Mouse (Mus musculus): ENCODE measurements around the gene Efna5. TPM values are rescaled to one million over a fixed set of nuclear protein-coding genes. Genes with fewer than 3 reads are reported as not detected.

Gene Efna5
- not detected for polyA plus RNA-seq (2017; shearing (Covaris generic))

DNA sequence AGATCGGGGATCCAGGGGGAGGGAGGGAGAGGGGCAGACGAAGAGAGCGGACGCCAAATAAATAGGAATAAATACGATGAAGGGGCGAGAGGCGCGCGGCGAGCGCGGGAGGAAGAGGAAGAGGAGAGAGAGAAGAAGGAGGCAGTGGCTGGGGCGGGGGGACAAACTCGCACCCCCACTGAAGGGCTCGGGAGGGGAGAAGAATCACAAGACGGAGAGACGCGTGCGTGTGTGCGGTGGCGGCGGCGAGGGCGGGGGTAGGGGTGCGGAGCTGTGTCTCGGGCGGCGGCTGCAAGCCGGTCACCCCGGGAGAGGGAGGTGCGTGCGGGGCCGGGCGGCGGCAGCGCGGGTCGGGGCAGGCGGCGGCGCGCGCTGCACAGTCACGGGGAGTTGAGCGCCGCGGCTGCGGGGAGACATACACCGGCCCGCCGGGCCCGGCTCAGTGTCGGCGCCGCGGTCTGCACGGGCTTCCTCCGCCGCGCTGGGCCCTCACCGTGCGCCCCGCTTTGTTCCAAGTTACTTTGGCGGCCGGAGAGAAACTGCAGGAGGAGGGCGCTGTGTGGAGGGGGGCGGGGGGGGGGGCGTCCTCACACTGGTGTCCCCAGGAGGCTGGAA, at the start of gene Efna5:
TSS of gene Efna5 (minus strand) at position 142 of the 615 bp plus-strand sequence.

